Mouse (Mus musculus): ENCODE results near the gene Lamb3. TPM values are rescaled to one million over a fixed set of nuclear protein-coding genes. Genes with fewer than 3 reads are reported as not detected.
"Not testable (repeated sequence)": the region's sequence is repeated elsewhere in the genome, so short reads cannot be mapped to it uniquely, and the experiment has no call there.

Gene Lamb3
- polyA plus RNA-seq, 1 experiment from 2014 or later = 0.66 TPM

DNA sequence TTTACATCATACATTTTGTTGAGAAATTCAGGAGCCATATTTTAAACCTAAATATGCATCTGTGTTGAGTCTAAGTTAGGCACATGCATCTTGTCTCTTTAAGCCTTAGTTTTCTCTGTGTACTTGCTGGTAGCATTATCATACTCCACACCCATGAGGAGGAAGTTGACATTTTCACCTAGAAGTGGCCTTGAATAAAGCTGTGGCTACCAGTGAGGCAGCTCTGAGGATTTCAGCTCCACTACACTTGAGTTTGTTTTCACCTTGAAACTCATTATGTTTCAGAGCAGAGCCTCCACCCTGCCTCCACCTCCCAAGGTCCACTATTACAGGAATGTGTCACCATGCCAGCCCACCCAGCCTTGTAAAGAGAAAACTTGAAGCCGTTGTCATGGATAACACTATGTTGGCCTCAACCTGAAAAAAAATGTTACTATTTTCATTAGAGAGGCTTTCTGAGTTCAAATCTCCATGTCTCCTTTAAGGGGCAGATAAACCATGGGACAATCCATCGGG is 26.7 kb downstream of the Lamb3 start:
- WGBS = 87% methylated on average over 2 of the region's 2 CpGs

DNA sequence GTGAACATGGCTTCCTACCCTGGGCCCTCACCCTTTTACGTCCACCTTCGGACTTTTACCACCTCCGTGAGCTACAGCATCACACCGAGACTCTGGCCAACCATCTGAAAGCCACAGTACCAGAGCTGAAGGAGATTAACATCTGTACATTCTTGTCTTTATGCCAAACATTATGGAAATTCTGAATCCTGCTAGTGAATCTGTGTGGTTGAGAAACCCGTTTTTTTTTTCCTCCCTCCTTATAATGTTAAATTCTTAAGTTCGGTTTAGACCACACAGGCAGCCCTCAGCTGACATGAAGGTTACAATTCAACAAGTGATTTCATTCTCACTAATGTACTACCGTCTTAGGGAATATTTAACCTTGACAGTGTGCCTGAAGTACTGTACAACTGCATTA is 27.4 kb downstream of the Lamb3 start:
- 89% methylated on average over 7 of the region's 7 CpGs for WGBS
- no peaks in the 10 kb centered on the region for H3K36me3 ChIP-seq (replicated peaks)
- peaks cover 5% of the 10 kb centered on the region; the same call in 1 of the 2 replicates for H3K4me1 ChIP-seq
- H3K27ac ChIP-seq (replicated peaks) = no peak overlapping the region
- no peak overlapping the region for H3K4me3 ChIP-seq
- no peaks in the 10 kb centered on the region for H3K27me3 ChIP-seq (replicated peaks; ENCODE audit: low read depth, poor library complexity, severe bottlenecking)
- DNase-seq (ENCODE audit: low spot score) = no peak
- H3K9me3 ChIP-seq = no peaks in the 10 kb centered on the region

More for the DNA sequence above, 26.7 kb downstream of the Lamb3 start:
- no peak overlapping the region for H3K27ac ChIP-seq (replicated peaks)
- no peaks in the 10 kb centered on the region for H3K36me3 ChIP-seq (replicated peaks)
- no peak overlapping the region for H3K4me3 ChIP-seq
- no peak for DNase-seq (ENCODE audit: low spot score)
- no peaks in the 10 kb centered on the region for H3K9me3 ChIP-seq
- H3K27me3 ChIP-seq (replicated peaks; ENCODE audit: low read depth, poor library complexity, severe bottlenecking) = no peaks in the 10 kb centered on the region
- H3K4me1 ChIP-seq = peaks cover 5% of the 10 kb centered on the region; the same call in 1 of the 2 replicates

DNA sequence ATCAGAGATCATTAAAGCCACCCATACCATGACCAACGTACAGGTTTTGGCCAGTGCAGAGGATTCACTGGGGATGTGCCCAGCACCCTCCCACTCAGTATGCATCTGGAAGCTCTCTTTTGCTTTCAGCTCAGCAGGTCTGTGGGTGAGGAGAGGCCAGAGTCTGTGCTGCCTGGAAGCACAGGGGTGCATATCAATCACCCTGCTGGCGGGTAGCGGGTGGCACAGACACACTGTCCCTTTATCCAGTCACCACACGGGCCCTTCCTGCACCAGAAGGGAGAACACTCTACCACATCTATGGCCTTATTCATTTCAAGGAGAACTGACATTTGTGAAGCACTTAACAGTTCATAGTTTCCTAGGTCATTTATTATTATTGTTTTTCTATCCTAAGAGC is 30.9 kb downstream of the Lamb3 start:
- Histone ChIP-seq H3K9me3 (no peaks in the 10 kb centered on the region), H3K36me3 (replicated peaks) (no peaks in the 10 kb centered on the region), H3K4me3 (no peak overlapping the region), H3K27me3 (replicated peaks; ENCODE audit: low read depth, poor library complexity, severe bottlenecking) (no peaks in the 10 kb centered on the region), H3K4me1 (no peaks in the 10 kb centered on the region), H3K27ac (replicated peaks) (no peak overlapping the region)
- no peak for DNase-seq (ENCODE audit: low spot score)
- WGBS = 58% methylated on average over 4 of the region's 4 CpGs

DNA sequence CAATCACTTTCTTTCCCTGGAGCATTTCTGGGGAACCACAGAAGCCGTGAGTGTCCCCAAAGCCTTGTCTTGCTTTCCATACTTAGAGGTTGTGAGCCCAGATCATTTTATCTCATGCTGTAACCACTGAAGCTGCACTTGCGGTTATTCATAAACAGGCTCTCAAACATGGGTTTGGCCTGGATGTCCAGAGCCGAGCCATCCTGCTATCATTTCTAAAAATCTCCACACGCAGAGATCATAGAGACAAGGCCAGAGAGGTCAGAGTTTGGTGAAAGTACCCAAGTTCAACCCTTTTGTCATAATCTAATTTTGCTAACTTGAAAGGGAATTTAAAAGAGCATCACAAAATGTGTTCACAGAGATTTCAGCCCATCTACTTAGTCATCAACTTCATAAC is 33.9 kb downstream of the Lamb3 start:
- Histone ChIP-seq H3K27ac (replicated peaks) (no peak overlapping the region), H3K4me1 (no peaks in the 10 kb centered on the region; the same call in 1 of the 2 replicates), H3K27me3 (replicated peaks; ENCODE audit: low read depth, poor library complexity, severe bottlenecking) (no peaks in the 10 kb centered on the region), H3K36me3 (replicated peaks) (no peaks in the 10 kb centered on the region), H3K4me3 (no peak overlapping the region), H3K9me3 (no peaks in the 10 kb centered on the region)
- WGBS = 89% methylated on average over 4 of the region's 4 CpGs
- no peak for DNase-seq (ENCODE audit: low spot score)

DNA sequence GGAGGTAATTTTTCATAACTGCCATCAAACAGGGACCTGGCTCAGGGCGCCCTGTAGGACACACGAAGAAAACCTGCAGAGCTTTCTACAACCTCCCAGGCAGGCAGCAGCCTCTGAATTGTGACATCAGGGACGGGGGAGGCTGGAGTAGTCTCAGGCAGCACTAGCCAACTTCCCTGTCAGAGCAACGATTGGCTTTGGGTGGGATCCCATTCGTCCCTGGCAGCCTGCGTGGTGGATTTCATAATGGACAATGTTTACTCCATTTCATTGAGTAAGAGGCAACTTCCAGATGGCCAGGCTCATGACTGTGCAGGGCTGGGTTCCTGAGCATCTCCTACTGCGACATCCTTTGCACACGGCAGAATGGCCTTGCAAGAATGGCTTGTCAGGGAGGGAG is 34.7 kb downstream of the Lamb3 start:
- H3K4me3 ChIP-seq = no peak overlapping the region
- no peaks in the 10 kb centered on the region for H3K27me3 ChIP-seq (replicated peaks; ENCODE audit: low read depth, poor library complexity, severe bottlenecking)
- no peak for DNase-seq (ENCODE audit: low spot score)
- no peaks in the 10 kb centered on the region; the same call in 1 of the 2 replicates for H3K4me1 ChIP-seq
- no peaks in the 10 kb centered on the region for H3K36me3 ChIP-seq (replicated peaks)
- no peak overlapping the region for H3K27ac ChIP-seq (replicated peaks)
- WGBS = 87% methylated on average over 8 of the region's 8 CpGs
- H3K9me3 ChIP-seq = no peaks in the 10 kb centered on the region

DNA sequence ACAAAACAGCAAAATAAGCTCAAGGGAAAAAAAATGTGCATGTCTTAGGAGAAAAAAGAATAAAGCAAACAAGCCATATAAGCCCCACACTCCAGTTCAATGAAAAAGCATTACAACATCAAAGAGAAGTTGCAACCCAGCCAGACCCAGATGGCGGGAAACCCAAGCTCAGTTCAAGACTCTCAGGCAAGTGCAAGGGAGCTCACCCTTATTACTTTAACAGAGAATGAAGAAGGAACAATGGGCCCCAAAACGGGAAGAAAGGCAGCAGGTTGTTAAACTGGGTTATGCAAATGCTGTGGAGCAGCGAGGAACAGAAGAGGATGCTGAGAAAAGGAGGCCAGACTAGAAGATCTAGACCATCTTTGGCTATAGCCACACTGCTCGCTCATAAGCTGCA is 35.4 kb downstream of the Lamb3 start:
- Histone ChIP-seq H3K27me3 (replicated peaks; ENCODE audit: low read depth, poor library complexity, severe bottlenecking) (no peaks in the 10 kb centered on the region), H3K36me3 (replicated peaks) (no peaks in the 10 kb centered on the region), H3K9me3 (no peaks in the 10 kb centered on the region), H3K4me3 (no peak overlapping the region), H3K4me1 (no peaks in the 10 kb centered on the region; the same call in 1 of the 2 replicates), H3K27ac (replicated peaks) (no peak overlapping the region)
- no peak for DNase-seq (ENCODE audit: low spot score)
- 69% methylated on average over 4 of the region's 4 CpGs for WGBS

DNA sequence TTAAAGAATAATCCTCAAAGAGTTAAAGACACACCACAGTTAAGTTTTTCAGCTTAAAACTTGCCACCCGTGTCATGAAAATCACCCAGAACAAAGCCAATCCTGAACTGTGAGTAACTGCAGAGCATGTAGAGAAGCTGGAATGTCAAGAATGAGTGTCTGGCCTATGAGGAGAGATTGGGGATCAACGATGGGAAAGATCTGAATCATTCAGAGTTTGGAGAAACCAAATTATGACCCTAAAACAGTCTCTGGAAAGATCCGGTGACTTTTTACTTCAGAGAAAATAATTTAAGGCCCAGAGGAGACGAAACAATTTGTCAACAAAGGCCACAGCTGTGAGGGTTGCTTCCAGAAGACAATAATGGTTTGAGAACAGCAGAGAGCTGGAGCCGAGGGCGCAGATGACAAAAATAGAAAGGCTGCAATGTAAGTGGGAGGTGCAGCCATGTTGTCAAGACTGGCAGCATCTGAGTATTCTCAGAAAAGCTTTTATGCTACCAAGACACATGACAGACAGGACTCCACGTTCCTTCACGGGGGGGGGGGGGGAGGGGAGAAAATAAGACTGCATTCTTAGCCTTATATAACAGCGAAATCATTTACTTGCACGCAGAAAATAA is 36.2 kb downstream of the Lamb3 start:
- Histone ChIP-seq H3K4me1 (no peaks in the 10 kb centered on the region; the same call in 1 of the 2 replicates), H3K4me3 (no peak overlapping the region), H3K27me3 (replicated peaks; ENCODE audit: low read depth, poor library complexity, severe bottlenecking) (no peaks in the 10 kb centered on the region), H3K36me3 (replicated peaks) (no peaks in the 10 kb centered on the region), H3K27ac (replicated peaks) (no peak overlapping the region), H3K9me3 (no peaks in the 10 kb centered on the region)
- WGBS = 68% methylated on average over 10 of the region's 10 CpGs
- no peak for DNase-seq (ENCODE audit: low spot score)

DNA sequence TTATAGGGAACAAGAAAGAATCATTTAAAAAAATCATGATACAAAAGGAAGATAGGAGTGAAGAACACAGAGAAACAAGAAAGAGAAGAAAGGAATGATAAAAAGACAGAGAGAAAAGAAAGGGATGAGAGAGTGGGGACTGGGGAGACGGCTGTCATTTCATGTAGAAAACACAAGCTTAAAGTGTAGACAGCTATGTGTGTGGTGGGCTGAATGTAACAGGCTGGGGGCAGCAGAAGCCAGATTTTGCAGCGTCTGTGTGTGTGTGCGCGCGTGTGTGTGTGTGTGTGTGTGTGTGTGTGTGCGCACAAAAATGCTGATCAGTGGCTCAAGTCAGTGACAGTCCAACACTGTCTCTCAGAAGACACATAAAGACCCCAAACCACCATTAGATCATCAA is 36.7 kb downstream of the Lamb3 start:
- Histone ChIP-seq H3K36me3 (replicated peaks) (no peaks in the 10 kb centered on the region), H3K27ac (replicated peaks) (no peak overlapping the region), H3K27me3 (replicated peaks; ENCODE audit: low read depth, poor library complexity, severe bottlenecking) (no peaks in the 10 kb centered on the region), H3K4me1 (no peaks in the 10 kb centered on the region; the same call in 1 of the 2 replicates), H3K9me3 (no peaks in the 10 kb centered on the region), H3K4me3 (no peak overlapping the region)
- DNase-seq (ENCODE audit: low spot score) = no peak
- 89% methylated on average over 6 of the region's 6 CpGs for WGBS

DNA sequence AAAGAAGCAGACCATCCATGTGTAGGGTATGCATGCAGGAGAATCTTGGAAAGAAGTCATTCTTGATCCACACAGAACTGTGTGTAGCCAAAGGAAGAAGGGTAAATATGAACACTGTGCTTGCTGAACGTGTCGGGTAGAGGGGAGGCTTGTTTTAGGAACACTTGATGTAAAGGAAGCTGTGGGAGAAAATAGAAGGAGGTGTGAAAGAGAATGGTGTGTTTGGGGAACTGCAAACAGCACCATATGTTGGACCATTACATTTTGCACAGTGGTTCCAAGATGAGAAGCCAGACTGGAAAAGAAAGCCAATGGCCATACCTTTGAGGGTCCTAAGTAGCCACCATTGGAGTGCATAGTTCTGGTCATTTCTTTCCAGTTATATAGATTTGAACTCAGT is 42.5 kb downstream of the Lamb3 start:
- H3K4me3 ChIP-seq = no peak overlapping the region
- H3K36me3 ChIP-seq (replicated peaks) = no peaks in the 10 kb centered on the region
- WGBS = 88% methylated on average over 2 of the region's 2 CpGs
- no peaks in the 10 kb centered on the region for H3K27me3 ChIP-seq (replicated peaks; ENCODE audit: low read depth, poor library complexity, severe bottlenecking)
- no peak overlapping the region for H3K27ac ChIP-seq (replicated peaks)
- H3K4me1 ChIP-seq = no peaks in the 10 kb centered on the region
- no peaks in the 10 kb centered on the region for H3K9me3 ChIP-seq
- DNase-seq (ENCODE audit: low spot score) = no peak

DNA sequence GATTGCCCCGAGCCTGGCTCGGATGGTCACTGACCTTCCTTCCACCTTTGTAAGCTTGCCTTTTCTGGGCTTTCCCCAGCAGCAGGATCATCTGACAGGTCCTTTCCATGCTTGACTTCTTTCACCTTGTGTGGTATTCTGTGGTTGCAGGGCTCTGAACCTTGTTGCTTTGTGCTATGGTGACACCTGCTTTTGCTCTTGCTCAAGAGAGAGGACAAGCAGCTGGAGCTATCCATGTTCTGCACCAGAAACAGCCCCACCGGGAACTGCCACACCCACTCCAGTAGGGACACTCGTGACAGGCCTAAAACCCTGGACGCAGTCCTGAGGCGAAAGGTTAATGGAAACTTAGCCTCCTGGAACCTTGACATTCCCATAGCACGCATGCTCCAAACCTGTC is 43.9 kb downstream of the Lamb3 start:
- DNase-seq (ENCODE audit: low spot score) = no peak
- Histone ChIP-seq H3K4me3 (no peak overlapping the region), H3K27me3 (replicated peaks; ENCODE audit: low read depth, poor library complexity, severe bottlenecking) (no peaks in the 10 kb centered on the region), H3K27ac (replicated peaks) (no peak overlapping the region), H3K4me1 (no peaks in the 10 kb centered on the region), H3K36me3 (replicated peaks) (no peaks in the 10 kb centered on the region), H3K9me3 (no peaks in the 10 kb centered on the region)
- 76% methylated on average over 7 of the region's 7 CpGs for WGBS

DNA sequence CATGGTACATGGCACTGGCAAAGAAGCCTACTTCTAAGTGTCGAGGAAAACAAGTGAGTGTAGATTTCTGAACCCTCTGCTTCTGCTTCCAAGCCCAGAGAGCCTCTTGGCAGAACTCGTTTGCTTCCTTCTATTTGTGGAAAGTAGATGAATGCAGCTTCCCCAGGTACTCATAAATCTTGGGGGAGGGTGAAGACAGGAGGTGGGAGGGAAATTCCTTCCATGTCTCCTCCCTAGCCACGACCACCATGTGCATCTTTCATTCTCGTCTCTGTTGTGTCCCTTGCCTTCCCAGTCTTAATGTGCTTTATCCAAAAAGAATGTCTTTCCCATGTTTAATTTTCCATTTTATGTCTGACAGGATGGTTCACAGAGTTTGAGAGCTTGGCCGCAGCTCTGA is 45.1 kb downstream of the Lamb3 start:
- WGBS = 72% methylated on average over 5 of the region's 5 CpGs
- no peaks in the 10 kb centered on the region for H3K4me1 ChIP-seq
- no peaks in the 10 kb centered on the region for H3K36me3 ChIP-seq (replicated peaks)
- H3K4me3 ChIP-seq = no peak overlapping the region
- no peaks in the 10 kb centered on the region for H3K27me3 ChIP-seq (replicated peaks; ENCODE audit: low read depth, poor library complexity, severe bottlenecking)
- no peak for DNase-seq (ENCODE audit: low spot score)
- no peak overlapping the region for H3K27ac ChIP-seq (replicated peaks)
- H3K9me3 ChIP-seq = no peaks in the 10 kb centered on the region

DNA sequence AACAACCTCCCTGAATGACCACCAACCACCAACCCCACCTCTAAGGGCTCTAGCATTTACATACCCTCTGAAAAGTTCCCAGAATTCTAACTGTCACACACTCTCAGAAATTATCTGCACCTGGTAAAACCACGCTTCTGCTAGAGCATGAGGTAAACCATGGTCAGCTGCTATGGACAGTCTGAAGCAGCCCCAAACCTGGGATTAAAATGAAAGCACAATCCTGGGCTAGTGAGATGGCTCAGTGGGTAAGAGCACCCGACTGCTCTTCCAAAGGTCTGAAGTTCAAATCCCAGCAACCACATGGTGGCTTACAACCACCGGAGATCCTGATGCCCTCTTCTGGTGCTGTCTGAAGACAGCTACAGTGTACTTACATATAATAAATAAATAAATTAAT is 46.4 kb downstream of the Lamb3 start:
- not testable (repeated sequence) for H3K4me3 ChIP-seq
- WGBS = 71% methylated on average over 3 of the region's 3 CpGs

DNA sequence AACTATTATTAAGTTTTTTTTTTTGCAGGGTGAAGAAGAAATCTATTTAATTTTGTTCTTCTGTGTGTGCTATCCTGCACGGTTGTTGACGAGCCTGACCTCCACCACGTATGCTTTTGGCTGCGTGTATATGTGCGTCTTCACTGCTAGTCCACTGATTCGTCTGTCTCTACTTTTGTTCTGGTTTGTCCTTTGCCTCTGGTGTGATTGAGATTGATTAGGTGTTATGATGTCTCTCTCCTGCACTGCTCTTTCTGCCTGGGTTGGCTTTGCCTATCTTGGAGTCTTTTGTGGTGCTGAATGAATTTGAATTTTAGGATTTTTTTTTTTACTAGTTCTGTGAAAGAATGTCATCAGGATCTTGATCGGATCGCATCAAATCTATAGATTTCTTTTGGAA is 47.5 kb downstream of the Lamb3 start:
- Histone ChIP-seq H3K27me3 (replicated peaks; ENCODE audit: low read depth, poor library complexity, severe bottlenecking) (no peaks in the 10 kb centered on the region), H3K9me3 (no peaks in the 10 kb centered on the region), H3K4me1 (no peaks in the 10 kb centered on the region), H3K27ac (replicated peaks) (no peak overlapping the region), H3K4me3 (no peak overlapping the region), H3K36me3 (replicated peaks) (no peaks in the 10 kb centered on the region)
- DNase-seq (ENCODE audit: low spot score) = no peak
- 73% methylated on average over 8 of the region's 8 CpGs for WGBS

More for the DNA sequence above, 46.4 kb downstream of the Lamb3 start:
- H3K9me3 ChIP-seq; H3K4me1 ChIP-seq; DNase-seq (ENCODE audit: low spot score); H3K36me3 ChIP-seq (replicated peaks); H3K27ac ChIP-seq (replicated peaks); H3K27me3 ChIP-seq (replicated peaks; ENCODE audit: low read depth, poor library complexity, severe bottlenecking): not testable (repeated sequence)

Data from embryonic facial prominence, embryonic 10.5 days (tissue).